Mouse (Mus musculus) forebrain, embryonic 13.5 days (tissue): ENCODE measurements around the gene Shisa7. TPM values are rescaled to one million over a fixed set of nuclear protein-coding genes. Genes with fewer than 3 reads are reported as not detected.

ENCODE experiments used
- ATAC-seq: fragments of 200-750 bp; cut with Nextera tagmentation; 2 replicates; pipeline ENCODE4 v1.8.0; 2017
- H3K27ac ChIP-seq: fragments of 300-500 bp; sonication (generic); 2 replicates; pipeline ENCODE4 v1.5.1; 2015; ENCODE audit warnings: inconsistent platforms, mild to moderate bottlenecking, moderate library complexity
- H3K27me3 ChIP-seq: fragments of 300-500 bp; sonication (generic); 2 replicates; pipeline ENCODE4 v1.6.1; 2015; ENCODE audit warnings: mild to moderate bottlenecking, inconsistent platforms
- H3K36me3 ChIP-seq: fragments of 300-500 bp; sonication (generic); 2 replicates; pipeline ENCODE4 v1.6.1; 2015; ENCODE audit warnings: mild to moderate bottlenecking, inconsistent platforms; ENCODE audit not compliant: poor library complexity, severe bottlenecking
- H3K4me1 ChIP-seq: fragments of 300-500 bp; sonication (generic); 2 replicates; pipeline ENCODE4 v1.6.1; 2015; ENCODE audit warnings: inconsistent platforms
- H3K4me2 ChIP-seq: fragments of 300-500 bp; sonication (generic); 2 replicates; pipeline ENCODE4 v1.6.1; 2015; ENCODE audit warnings: inconsistent platforms, mild to moderate bottlenecking, moderate library complexity
- H3K4me3 ChIP-seq: fragments of 300-500 bp; sonication (generic); 2 replicates; pipeline ENCODE4 v1.5.1; 2015; ENCODE audit warnings: mild to moderate bottlenecking, inconsistent platforms
- H3K9ac ChIP-seq: fragments of 300-500 bp; sonication (generic); 2 replicates; pipeline ENCODE4 v1.6.1; 2015; ENCODE audit warnings: mild to moderate bottlenecking, inconsistent platforms
- H3K9me3 ChIP-seq: fragments of 300-500 bp; sonication (generic); replicated peaks from 2 replicates; pipeline ENCODE4 v1.6.1; 2016; ENCODE audit warnings: inconsistent platforms
- WGBS: fragments of 180-500 bp; shearing (Covaris S2); methylation state at CpG from one replicate; pipeline ENCODE4 v1.1.7; 2015; 5-methylcytosine and 5-hydroxymethylcytosine counted together
- polyA plus RNA-seq: library from polyadenylated mRNA; unstranded; fragments of >200 nt; fragmentation: Nextera tagmentation; extraction: Ambion mirVana; gene quantifications from 2 replicates; pipeline ENCODE4 v1.2.1, GENCODE M21; 2015

Gene Shisa7
- polyA plus RNA-seq, 1 experiment from 2014 or later: 5.6 TPM

GRCm38 (mm10) chr7:4789436-4789935 lies 55.0 kb downstream of the Shisa7 start, which contains the start of gene Tmem238:
Gene Tmem238, minus strand, starts transcription at chr7:4789656.
- 12% methylated on average over 27 of the region's 40 CpGs for WGBS
- peak within 1 kb of the TSS; percentile 25; the same call in 1 of the 2 replicates for H3K27ac ChIP-seq
- peaks cover 8% of the 10 kb centered on the region for H3K36me3 ChIP-seq
- peak within 1 kb of the TSS; percentile 78 for H3K9ac ChIP-seq
- H3K27me3 ChIP-seq: peaks cover 25% of the 10 kb centered on the region
- H3K4me1 ChIP-seq: peaks cover 26% of the 10 kb centered on the region
- peak within 1 kb of the TSS; percentile 52 for H3K4me3 ChIP-seq
- ATAC-seq: no peak
- H3K4me2 ChIP-seq: peak within 1 kb of the TSS; percentile 87
- no peaks in the 10 kb centered on the region for H3K9me3 ChIP-seq

GRCm38 (mm10) chr7:4788499-4789435 lies 55.7 kb downstream of the Shisa7 start:
- 3% methylated on average over 54 of the region's 64 CpGs for WGBS
- peaks cover under 1% of the 10 kb centered on the region; the same call in 1 of the 2 replicates for H3K36me3 ChIP-seq
- peaks cover 19% of the 10 kb centered on the region for H3K4me1 ChIP-seq
- ATAC-seq: peak; percentile 37; the same call in 1 of the 2 replicates
- H3K9me3 ChIP-seq: no peaks in the 10 kb centered on the region
- peak overlapping the region; percentile 25; the same call in 1 of the 2 replicates for H3K27ac ChIP-seq
- peak overlapping the region; percentile 52 for H3K4me3 ChIP-seq
- H3K4me2 ChIP-seq: peak overlapping the region; percentile 87
- H3K9ac ChIP-seq: peak overlapping the region; percentile 78
- H3K27me3 ChIP-seq: peaks cover 28% of the 10 kb centered on the region

- H3K9ac ChIP-seq: no peak overlapping the region
- H3K4me2 ChIP-seq: no peak overlapping the region
- H3K27me3 ChIP-seq: peaks cover 47% of the 10 kb centered on the region
- WGBS: 88% methylated on average over 14 of the region's 14 CpGs
- no peak overlapping the region for H3K27ac ChIP-seq
- H3K9me3 ChIP-seq: no peaks in the 10 kb centered on the region
- H3K4me1 ChIP-seq: peaks cover 6% of the 10 kb centered on the region
- H3K4me3 ChIP-seq: no peak overlapping the region
- ATAC-seq: no peak
- no peaks in the 10 kb centered on the region for H3K36me3 ChIP-seq
Measured at GRCm38 (mm10) chr7:4783667-4784268, 60.7 kb downstream of the Shisa7 start.

- no peak within 1 kb of the TSS for H3K9ac ChIP-seq
- no peak within 1 kb of the TSS for H3K27ac ChIP-seq
- peaks cover 53% of the 10 kb centered on the region for H3K27me3 ChIP-seq
- H3K4me2 ChIP-seq: no peak within 1 kb of the TSS
- WGBS: 81% methylated on average over 2 of the region's 2 CpGs
- H3K36me3 ChIP-seq: no peaks in the 10 kb centered on the region
- ATAC-seq: no peak
- H3K4me3 ChIP-seq: no peak within 1 kb of the TSS
- H3K9me3 ChIP-seq: no peaks in the 10 kb centered on the region
- H3K4me1 ChIP-seq: no peaks in the 10 kb centered on the region
Measured at GRCm38 (mm10) chr7:4782759-4783158, 61.7 kb downstream of the Shisa7 start, which contains the start of the genes Il11 and Tmem190. Gene Il11, minus strand, starts transcription at chr7:4782859. Gene Tmem190, plus strand, starts transcription at chr7:4782937.

GRCm38 (mm10) chr7:4782130-4782529 lies 62.4 kb downstream of the Shisa7 start:
- Histone ChIP-seq H3K4me2 (no peak overlapping the region), H3K27ac (no peak overlapping the region), H3K36me3 (no peaks in the 10 kb centered on the region), H3K27me3 (peaks cover 54% of the 10 kb centered on the region), H3K4me3 (no peak overlapping the region), H3K9me3 (no peaks in the 10 kb centered on the region), H3K9ac (no peak overlapping the region), H3K4me1 (peaks cover 5% of the 10 kb centered on the region; the same call in 1 of the 2 replicates)
- 54% methylated on average over 3 of the region's 3 CpGs for WGBS
- ATAC-seq: no peak

- Histone ChIP-seq H3K4me3 (no peak overlapping the region), H3K36me3 (no peaks in the 10 kb centered on the region), H3K4me1 (peaks cover 10% of the 10 kb centered on the region), H3K27ac (no peak overlapping the region), H3K4me2 (no peak overlapping the region), H3K27me3 (peaks cover 76% of the 10 kb centered on the region), H3K9ac (no peak overlapping the region), H3K9me3 (no peaks in the 10 kb centered on the region)
- 44% methylated on average over 5 of the region's 5 CpGs for WGBS
- ATAC-seq: no peak
Measured at GRCm38 (mm10) chr7:4779921-4780320, 64.6 kb downstream of the Shisa7 start.

GRCm38 (mm10) chr7:4777851-4778637 lies 66.5 kb downstream of the Shisa7 start:
- H3K4me1 ChIP-seq: peaks cover 10% of the 10 kb centered on the region
- no peaks in the 10 kb centered on the region for H3K36me3 ChIP-seq
- ATAC-seq: 0 out of 2 replicates have a peak, but pooled peaks have one; percentile 13
- H3K9ac ChIP-seq: no peak overlapping the region
- H3K27me3 ChIP-seq: peaks cover 80% of the 10 kb centered on the region
- no peak overlapping the region for H3K27ac ChIP-seq
- 2% methylated on average over 14 of the region's 20 CpGs for WGBS
- no peak overlapping the region for H3K4me2 ChIP-seq
- no peaks in the 10 kb centered on the region for H3K9me3 ChIP-seq
- H3K4me3 ChIP-seq: peak overlapping the region; percentile 31; the same call in 1 of the 2 replicates

- Histone ChIP-seq H3K9ac (peak overlapping the region; percentile 47), H3K27ac (no peak overlapping the region), H3K4me2 (peak overlapping the region; percentile 51), H3K4me1 (peaks cover 10% of the 10 kb centered on the region), H3K4me3 (peak overlapping the region; percentile 31), H3K27me3 (peaks cover 78% of the 10 kb centered on the region), H3K36me3 (no peaks in the 10 kb centered on the region), H3K9me3 (no peaks in the 10 kb centered on the region)
- ATAC-seq: peak; percentile 86
- under 1% methylated on average over 33 of the region's 56 CpGs for WGBS
Measured at GRCm38 (mm10) chr7:4776861-4777830, 67.3 kb downstream of the Shisa7 start.

- Histone ChIP-seq H3K4me3 (no peak overlapping the region), H3K9ac (no peak overlapping the region), H3K36me3 (no peaks in the 10 kb centered on the region), H3K27ac (no peak overlapping the region), H3K9me3 (no peaks in the 10 kb centered on the region), H3K4me1 (peaks cover 10% of the 10 kb centered on the region), H3K27me3 (peaks cover 68% of the 10 kb centered on the region), H3K4me2 (no peak overlapping the region)
- ATAC-seq: no peak
- WGBS: 62% methylated on average over 10 of the region's 10 CpGs
Measured at GRCm38 (mm10) chr7:4776131-4776530, 68.4 kb downstream of the Shisa7 start.
